Mouse (Mus musculus): Measurements from ENCODE around the gene Cxcl16.

Gene Cxcl16

DNA sequence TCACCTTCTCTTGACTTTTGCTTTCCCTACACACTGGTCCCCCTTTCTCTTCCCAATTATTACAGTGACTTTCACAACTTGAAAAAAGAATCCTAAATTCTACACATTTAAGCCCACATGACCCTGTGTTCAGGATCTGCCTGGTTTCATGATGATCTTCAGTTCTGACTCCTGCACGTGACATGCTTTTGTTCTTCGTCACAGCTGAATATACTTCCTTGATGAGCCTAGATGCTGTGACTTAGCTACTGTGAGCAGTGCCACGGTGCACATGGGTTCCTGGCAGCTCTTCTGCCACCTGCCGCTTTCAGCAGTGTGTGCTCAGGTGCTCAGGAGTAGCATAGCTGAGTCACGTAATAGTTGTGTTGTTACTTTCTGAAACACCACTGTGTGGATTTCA, 47.2 kb downstream of the Cxcl16 start:
- no peak for DNase-seq (ENCODE audit: low read depth, low spot score)

- no peak for DNase-seq (ENCODE audit: low read depth, low spot score)
Observed at GRCm38 (mm10) chr11:70410297-70410643, 49.5 kb downstream of the Cxcl16 start.

DNA sequence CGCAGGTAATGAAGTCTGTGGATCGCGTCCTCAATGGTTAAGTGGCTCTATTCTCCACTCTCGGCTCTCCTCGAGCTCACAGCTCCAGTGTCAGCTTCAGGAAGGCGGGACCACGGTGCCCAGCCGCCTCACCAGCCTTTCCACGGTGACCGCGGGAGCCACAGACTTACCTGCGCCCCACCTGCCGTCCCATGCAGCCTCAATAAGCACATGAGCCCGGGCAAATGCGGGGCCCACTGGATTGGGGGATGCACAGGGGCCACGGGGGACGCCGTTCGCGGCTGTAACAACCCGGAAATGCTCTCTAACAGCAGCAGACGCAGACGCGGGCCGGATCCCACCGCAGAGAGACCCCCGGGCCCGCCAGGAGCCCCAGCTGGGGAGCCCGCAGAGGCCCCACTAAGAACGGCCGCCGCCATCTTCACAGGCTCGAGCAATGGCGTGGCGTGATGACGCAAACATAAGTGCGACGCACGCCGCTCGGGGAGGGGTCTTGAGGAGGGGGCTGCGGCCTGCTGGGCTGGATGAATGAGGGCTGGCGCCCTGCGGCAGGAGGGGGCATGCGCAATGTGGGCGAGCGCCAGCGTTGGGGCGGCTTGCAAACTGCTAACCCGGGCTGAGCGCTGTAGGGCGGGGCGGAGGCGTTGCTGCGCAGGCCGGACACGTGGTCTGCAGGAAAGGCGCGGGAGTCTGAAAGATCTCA, 50.0 kb downstream of the Cxcl16 start, which contains the start of gene Pelp1:
Pelp1 (minus strand) TSS at position 438 of the 703 bp plus-strand sequence.
- DNase-seq (ENCODE audit: low read depth, low spot score) = peak; percentile 98
